Mouse (Mus musculus): ENCODE results near the gene Fam206a. TPM values are rescaled to one million over a fixed set of nuclear protein-coding genes. Genes with fewer than 3 reads are reported as not detected.

The Fam206a gene
- polyA plus RNA-seq, 1 experiment, result 13.0 TPM

DNA sequence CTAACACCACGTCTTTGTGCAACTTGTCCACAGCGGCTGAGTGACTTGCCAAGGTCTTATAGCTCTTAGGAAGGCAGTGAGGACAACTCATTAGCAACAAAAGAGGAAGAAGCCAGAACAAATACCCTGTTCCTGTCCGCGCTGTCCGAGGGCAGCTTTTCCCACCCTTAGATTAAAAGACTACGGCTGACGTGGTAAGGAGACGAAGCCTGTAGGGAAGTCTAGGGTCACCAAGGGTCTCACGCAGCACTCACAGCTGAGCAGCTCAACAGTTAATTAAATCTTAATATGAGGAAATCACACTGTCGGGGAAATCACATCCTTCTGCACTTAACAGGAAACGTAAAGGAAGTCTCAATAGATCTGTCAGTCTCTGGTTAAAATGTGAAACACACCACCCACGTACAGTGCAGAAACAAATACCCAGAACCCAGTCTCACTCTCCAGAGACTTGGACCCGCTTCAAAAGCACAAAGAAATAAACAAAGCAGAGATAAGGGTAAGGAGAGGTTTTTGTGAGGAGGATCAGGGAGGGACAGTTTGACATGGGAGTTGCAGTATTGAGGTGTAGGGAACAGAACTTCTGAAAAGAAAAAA, 29.0 kb downstream of the Fam206a start:
- Histone ChIP-seq H3K36me3 (ENCODE audit: control insufficient read depth, insufficient read depth) (peaks cover 73% of the 10 kb centered on the region), H3K4me3 (ENCODE audit: insufficient read depth, poor library complexity, severe bottlenecking) (no peak overlapping the region), H3K27me3 (ENCODE audit: control insufficient read depth, insufficient read depth, insufficient read length) (no peaks in the 10 kb centered on the region), H3K79me2 (ENCODE audit: control insufficient read depth, insufficient read depth) (no peaks in the 10 kb centered on the region), H3K79me3 (ENCODE audit: low read depth) (no peaks in the 10 kb centered on the region), H3ac (ENCODE audit: control insufficient read depth, insufficient read length, low read depth) (no peak overlapping the region)
- TF ChIP-seq FOSL1 (IDR thresholded peaks at IDR 0.05; ENCODE audit: insufficient read depth, low read length, poor library complexity, severe bottlenecking), result no peak
- TF ChIP-seq CTCF (IDR thresholded peaks at IDR 0.05; ENCODE audit: control insufficient read depth, insufficient read depth, insufficient read length), result no peak
- TF ChIP-seq CEBPB (IDR thresholded peaks at IDR 0.05; ENCODE audit: low read depth), result no peak
- TF ChIP-seq MAX (IDR thresholded peaks at IDR 0.05), result no peak
- no peak for TF ChIP-seq MYOD1 (IDR thresholded peaks at IDR 0.05; ENCODE audit: control insufficient read depth, insufficient read length, low read depth)
- no peak for TF ChIP-seq USF1 (IDR thresholded peaks at IDR 0.05; ENCODE audit: low read depth)
- TF ChIP-seq MYOG (IDR thresholded peaks at IDR 0.05; ENCODE audit: control insufficient read depth, extremely low read depth, insufficient read length), result no peak

DNA sequence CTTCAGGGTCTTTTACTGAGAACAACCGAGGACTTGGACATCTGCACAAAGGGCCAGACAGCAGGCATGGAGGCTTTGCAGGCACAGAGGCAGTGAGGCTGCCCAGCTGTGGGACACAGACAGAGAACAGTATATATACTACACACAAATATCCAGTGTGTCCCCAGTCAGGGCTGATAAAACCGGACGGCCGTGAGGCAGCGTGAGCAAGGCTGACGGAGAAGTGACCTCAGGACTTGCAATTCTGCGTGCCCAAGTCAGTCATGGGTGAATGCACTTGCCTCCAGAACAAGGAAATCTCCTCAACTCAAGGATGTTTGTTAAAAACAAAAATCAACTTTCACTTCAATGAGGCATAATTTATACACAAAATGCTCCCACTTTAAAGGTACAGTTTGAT, 29.9 kb downstream of the Fam206a start:
- H3K79me2 ChIP-seq (ENCODE audit: control insufficient read depth, insufficient read depth), result no peaks in the 10 kb centered on the region
- H3K79me3 ChIP-seq (ENCODE audit: low read depth), result no peaks in the 10 kb centered on the region
- peaks cover 78% of the 10 kb centered on the region for H3K36me3 ChIP-seq (ENCODE audit: control insufficient read depth, insufficient read depth)
- H3ac ChIP-seq (ENCODE audit: control insufficient read depth, insufficient read length, low read depth), result no peak overlapping the region
- TF ChIP-seq CEBPB (IDR thresholded peaks at IDR 0.05; ENCODE audit: low read depth) (no peak), MYOG (IDR thresholded peaks at IDR 0.05; ENCODE audit: control insufficient read depth, extremely low read depth, insufficient read length) (no peak), MYOD1 (IDR thresholded peaks at IDR 0.05; ENCODE audit: control insufficient read depth, insufficient read length, low read depth) (no peak), FOSL1 (IDR thresholded peaks at IDR 0.05; ENCODE audit: insufficient read depth, low read length, poor library complexity, severe bottlenecking) (no peak), CTCF (IDR thresholded peaks at IDR 0.05; ENCODE audit: control insufficient read depth, insufficient read depth, insufficient read length) (no peak), MAX (IDR thresholded peaks at IDR 0.05) (no peak), USF1 (IDR thresholded peaks at IDR 0.05; ENCODE audit: low read depth) (no peak)
- no peaks in the 10 kb centered on the region for H3K27me3 ChIP-seq (ENCODE audit: control insufficient read depth, insufficient read depth, insufficient read length)
- no peak overlapping the region for H3K4me3 ChIP-seq (ENCODE audit: insufficient read depth, poor library complexity, severe bottlenecking)

- no peak for TF ChIP-seq MYOG (IDR thresholded peaks at IDR 0.05; ENCODE audit: control insufficient read depth, extremely low read depth, insufficient read length)
- TF ChIP-seq FOSL1 (IDR thresholded peaks at IDR 0.05; ENCODE audit: insufficient read depth, low read length, poor library complexity, severe bottlenecking), result peak; percentile 61
- TF ChIP-seq MYOD1 (IDR thresholded peaks at IDR 0.05; ENCODE audit: control insufficient read depth, insufficient read length, low read depth), result peak; percentile 29
- no peak for TF ChIP-seq USF1 (IDR thresholded peaks at IDR 0.05; ENCODE audit: low read depth)
- TF ChIP-seq CTCF (IDR thresholded peaks at IDR 0.05; ENCODE audit: control insufficient read depth, insufficient read depth, insufficient read length), result no peak
- TF ChIP-seq CEBPB (IDR thresholded peaks at IDR 0.05; ENCODE audit: low read depth), result no peak
- H3K4me3 ChIP-seq (ENCODE audit: insufficient read depth, poor library complexity, severe bottlenecking), result no peak overlapping the region
- H3K36me3 ChIP-seq (ENCODE audit: control insufficient read depth, insufficient read depth), result peaks cover 46% of the 10 kb centered on the region
- no peaks in the 10 kb centered on the region for H3K79me2 ChIP-seq (ENCODE audit: control insufficient read depth, insufficient read depth)
- H3K27me3 ChIP-seq (ENCODE audit: control insufficient read depth, insufficient read depth, insufficient read length), result no peaks in the 10 kb centered on the region
- H3K79me3 ChIP-seq (ENCODE audit: low read depth), result no peaks in the 10 kb centered on the region
- no peak overlapping the region for H3ac ChIP-seq (ENCODE audit: control insufficient read depth, insufficient read length, low read depth)
Observed at GRCm38 (mm10) chr4:56837661-56838060, 35.5 kb downstream of the Fam206a start.

GRCm38 (mm10) chr4:56840297-56840696, 38.2 kb downstream of the Fam206a start:
- no peaks in the 10 kb centered on the region for H3K79me3 ChIP-seq (ENCODE audit: low read depth)
- TF ChIP-seq FOSL1 (IDR thresholded peaks at IDR 0.05; ENCODE audit: insufficient read depth, low read length, poor library complexity, severe bottlenecking), result peak; percentile 23
- TF ChIP-seq USF1 (IDR thresholded peaks at IDR 0.05; ENCODE audit: low read depth), result no peak
- TF ChIP-seq MYOD1 (IDR thresholded peaks at IDR 0.05; ENCODE audit: control insufficient read depth, insufficient read length, low read depth), result no peak
- no peak overlapping the region for H3ac ChIP-seq (ENCODE audit: control insufficient read depth, insufficient read length, low read depth)
- H3K36me3 ChIP-seq (ENCODE audit: control insufficient read depth, insufficient read depth), result peaks cover 45% of the 10 kb centered on the region
- no peak overlapping the region for H3K4me3 ChIP-seq (ENCODE audit: insufficient read depth, poor library complexity, severe bottlenecking)
- no peaks in the 10 kb centered on the region for H3K27me3 ChIP-seq (ENCODE audit: control insufficient read depth, insufficient read depth, insufficient read length)
- H3K79me2 ChIP-seq (ENCODE audit: control insufficient read depth, insufficient read depth), result no peaks in the 10 kb centered on the region

DNA sequence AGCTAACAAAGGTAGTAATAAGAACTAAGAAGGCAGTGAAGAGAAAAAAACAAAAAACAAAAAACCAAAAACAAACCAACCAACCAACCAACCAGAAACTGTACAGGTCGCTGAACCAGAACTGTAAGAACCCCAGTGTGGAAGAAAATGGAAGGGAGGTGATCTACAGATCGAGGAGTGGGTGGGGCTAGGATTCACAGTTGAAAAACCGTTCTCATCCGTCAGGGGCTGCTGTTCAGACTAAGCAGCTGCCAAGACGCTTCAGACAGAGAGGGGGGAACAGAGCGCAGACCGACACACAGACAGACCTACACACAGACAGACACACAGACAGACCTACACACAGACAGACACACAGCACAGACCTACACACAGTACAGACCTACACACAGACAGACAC, 40.4 kb downstream of the Fam206a start:
- TF ChIP-seq MAX (IDR thresholded peaks at IDR 0.05) (no peak), CEBPB (IDR thresholded peaks at IDR 0.05; ENCODE audit: low read depth) (no peak), MYOG (IDR thresholded peaks at IDR 0.05; ENCODE audit: control insufficient read depth, extremely low read depth, insufficient read length) (no peak), MYOD1 (IDR thresholded peaks at IDR 0.05; ENCODE audit: control insufficient read depth, insufficient read length, low read depth) (no peak), USF1 (IDR thresholded peaks at IDR 0.05; ENCODE audit: low read depth) (no peak), CTCF (IDR thresholded peaks at IDR 0.05; ENCODE audit: control insufficient read depth, insufficient read depth, insufficient read length) (no peak), FOSL1 (IDR thresholded peaks at IDR 0.05; ENCODE audit: insufficient read depth, low read length, poor library complexity, severe bottlenecking) (no peak)
- Histone ChIP-seq H3K27me3 (ENCODE audit: control insufficient read depth, insufficient read depth, insufficient read length) (no peaks in the 10 kb centered on the region), H3K4me3 (ENCODE audit: insufficient read depth, poor library complexity, severe bottlenecking) (no peak overlapping the region), H3K79me2 (ENCODE audit: control insufficient read depth, insufficient read depth) (peaks cover 3% of the 10 kb centered on the region), H3K79me3 (ENCODE audit: low read depth) (no peaks in the 10 kb centered on the region), H3K36me3 (ENCODE audit: control insufficient read depth, insufficient read depth) (peaks cover 32% of the 10 kb centered on the region), H3ac (ENCODE audit: control insufficient read depth, insufficient read length, low read depth) (no peak overlapping the region)

- TF ChIP-seq FOSL1 (IDR thresholded peaks at IDR 0.05; ENCODE audit: insufficient read depth, low read length, poor library complexity, severe bottlenecking), result no peak
- no peak for TF ChIP-seq MYOG (IDR thresholded peaks at IDR 0.05; ENCODE audit: control insufficient read depth, extremely low read depth, insufficient read length)
- TF ChIP-seq MAX (IDR thresholded peaks at IDR 0.05), result no peak
- Histone ChIP-seq H3K27me3 (ENCODE audit: control insufficient read depth, insufficient read depth, insufficient read length) (no peaks in the 10 kb centered on the region), H3K79me3 (ENCODE audit: low read depth) (peaks cover 2% of the 10 kb centered on the region), H3K36me3 (ENCODE audit: control insufficient read depth, insufficient read depth) (peaks cover 40% of the 10 kb centered on the region), H3K79me2 (ENCODE audit: control insufficient read depth, insufficient read depth) (peaks cover 14% of the 10 kb centered on the region), H3ac (ENCODE audit: control insufficient read depth, insufficient read length, low read depth) (no peak overlapping the region), H3K4me3 (ENCODE audit: insufficient read depth, poor library complexity, severe bottlenecking) (no peak overlapping the region)
Observed at GRCm38 (mm10) chr4:56843963-56844362, 41.8 kb downstream of the Fam206a start.
